Mouse (Mus musculus): Measurements from ENCODE around the gene Spata17. TPM values are rescaled to one million over a fixed set of nuclear protein-coding genes. Genes with fewer than 3 reads are reported as not detected.
A peak's percentile ranks its signal among the peaks of the same experiment; 100 is the strongest.

The Spata17 gene
- polyA plus RNA-seq, 1 experiment: 1.6 TPM

- no peak overlapping the region for H3K4me3 ChIP-seq (ENCODE audit: insufficient read depth, low read depth, low read length)
- no peak for TF ChIP-seq POLR2A (IDR thresholded peaks at IDR 0.05; ENCODE audit: low read depth, low read length)
- TF ChIP-seq CTCF (conservative IDR thresholded peaks at IDR 0.05; ENCODE audit: insufficient read depth, insufficient read length, low read depth, low read length): no peak
- H3K36me3 ChIP-seq (ENCODE audit: control insufficient read depth, insufficient read depth, low read length): no peaks in the 10 kb centered on the region; the same call in 1 of the 2 replicates
- DNase-seq: peak; percentile 54
- WGBS: 43% methylated on average over 6 of the region's 6 CpGs
- 0 out of 2 replicates have a peak, but pooled peaks cover 2% of the 10 kb centered on the region for H3K4me1 ChIP-seq (ENCODE audit: control insufficient read depth, insufficient read depth, low read length)
- no peaks in the 10 kb centered on the region for H3K27me3 ChIP-seq (replicated peaks; ENCODE audit: control insufficient read depth, insufficient read depth, low read length)
- no peak overlapping the region for H3K27ac ChIP-seq (ENCODE audit: insufficient read depth, low read depth, low read length)
Measured at GRCm38 (mm10) chr1:187236296-187236695, 21.0 kb upstream of the Spata17 start.

GRCm38 (mm10) chr1:187235161-187235560, 19.9 kb upstream of the Spata17 start:
- Histone ChIP-seq H3K27ac (ENCODE audit: insufficient read depth, low read depth, low read length) (no peak overlapping the region), H3K27me3 (replicated peaks; ENCODE audit: control insufficient read depth, insufficient read depth, low read length) (no peaks in the 10 kb centered on the region), H3K36me3 (ENCODE audit: control insufficient read depth, insufficient read depth, low read length) (no peaks in the 10 kb centered on the region; the same call in 1 of the 2 replicates), H3K4me1 (ENCODE audit: control insufficient read depth, insufficient read depth, low read length) (no peaks in the 10 kb centered on the region), H3K4me3 (ENCODE audit: insufficient read depth, low read depth, low read length) (no peak overlapping the region)
- TF ChIP-seq CTCF (conservative IDR thresholded peaks at IDR 0.05; ENCODE audit: insufficient read depth, insufficient read length, low read depth, low read length): no peak
- no peak for TF ChIP-seq POLR2A (IDR thresholded peaks at IDR 0.05; ENCODE audit: low read depth, low read length)
- no peak for DNase-seq
- 92% methylated on average over 3 of the region's 3 CpGs for WGBS

GRCm38 (mm10) chr1:187232996-187233615, 17.8 kb upstream of the Spata17 start:
- WGBS: 72% methylated on average over 7 of the region's 7 CpGs
- H3K4me1 ChIP-seq (ENCODE audit: control insufficient read depth, insufficient read depth, low read length): no peaks in the 10 kb centered on the region
- no peak for DNase-seq
- no peaks in the 10 kb centered on the region for H3K27me3 ChIP-seq (replicated peaks; ENCODE audit: control insufficient read depth, insufficient read depth, low read length)
- no peak overlapping the region for H3K4me3 ChIP-seq (ENCODE audit: insufficient read depth, low read depth, low read length)
- no peaks in the 10 kb centered on the region; the same call in 1 of the 2 replicates for H3K36me3 ChIP-seq (ENCODE audit: control insufficient read depth, insufficient read depth, low read length)
- H3K27ac ChIP-seq (ENCODE audit: insufficient read depth, low read depth, low read length): no peak overlapping the region
- TF ChIP-seq CTCF (conservative IDR thresholded peaks at IDR 0.05; ENCODE audit: insufficient read depth, insufficient read length, low read depth, low read length): 0 out of 2 replicates have a peak, but pooled peaks have one; percentile 8
- no peak for TF ChIP-seq POLR2A (IDR thresholded peaks at IDR 0.05; ENCODE audit: low read depth, low read length)

- Histone ChIP-seq H3K27me3 (replicated peaks; ENCODE audit: control insufficient read depth, insufficient read depth, low read length) (no peaks in the 10 kb centered on the region), H3K4me1 (ENCODE audit: control insufficient read depth, insufficient read depth, low read length) (no peaks in the 10 kb centered on the region), H3K36me3 (ENCODE audit: control insufficient read depth, insufficient read depth, low read length) (no peaks in the 10 kb centered on the region; the same call in 1 of the 2 replicates), H3K4me3 (ENCODE audit: insufficient read depth, low read depth, low read length) (no peak overlapping the region), H3K27ac (ENCODE audit: insufficient read depth, low read depth, low read length) (no peak overlapping the region)
- DNase-seq: no peak
- TF ChIP-seq POLR2A (IDR thresholded peaks at IDR 0.05; ENCODE audit: low read depth, low read length) (no peak), CTCF (conservative IDR thresholded peaks at IDR 0.05; ENCODE audit: insufficient read depth, insufficient read length, low read depth, low read length) (no peak)
- 91% methylated on average over 14 of the region's 14 CpGs for WGBS
Measured at GRCm38 (mm10) chr1:187232196-187232955, 17.1 kb upstream of the Spata17 start.

GRCm38 (mm10) chr1:187230255-187230654, 15.0 kb upstream of the Spata17 start:
- Histone ChIP-seq H3K27ac (ENCODE audit: insufficient read depth, low read depth, low read length) (no peak overlapping the region), H3K4me1 (ENCODE audit: control insufficient read depth, insufficient read depth, low read length) (no peaks in the 10 kb centered on the region), H3K27me3 (replicated peaks; ENCODE audit: control insufficient read depth, insufficient read depth, low read length) (no peaks in the 10 kb centered on the region), H3K36me3 (ENCODE audit: control insufficient read depth, insufficient read depth, low read length) (no peaks in the 10 kb centered on the region; the same call in 1 of the 2 replicates), H3K4me3 (ENCODE audit: insufficient read depth, low read depth, low read length) (no peak overlapping the region)
- no peak for DNase-seq
- 93% methylated on average over 5 of the region's 5 CpGs for WGBS
- TF ChIP-seq CTCF (conservative IDR thresholded peaks at IDR 0.05; ENCODE audit: insufficient read depth, insufficient read length, low read depth, low read length) (no peak), POLR2A (IDR thresholded peaks at IDR 0.05; ENCODE audit: low read depth, low read length) (no peak)

GRCm38 (mm10) chr1:187228414-187229146, 13.3 kb upstream of the Spata17 start:
- H3K36me3 ChIP-seq (ENCODE audit: control insufficient read depth, insufficient read depth, low read length): no peaks in the 10 kb centered on the region; the same call in 1 of the 2 replicates
- TF ChIP-seq CTCF (conservative IDR thresholded peaks at IDR 0.05; ENCODE audit: insufficient read depth, insufficient read length, low read depth, low read length): no peak
- no peak for TF ChIP-seq POLR2A (IDR thresholded peaks at IDR 0.05; ENCODE audit: low read depth, low read length)
- no peak overlapping the region for H3K4me3 ChIP-seq (ENCODE audit: insufficient read depth, low read depth, low read length)
- H3K27ac ChIP-seq (ENCODE audit: insufficient read depth, low read depth, low read length): no peak overlapping the region
- no peaks in the 10 kb centered on the region for H3K27me3 ChIP-seq (replicated peaks; ENCODE audit: control insufficient read depth, insufficient read depth, low read length)
- DNase-seq: no peak
- 74% methylated on average over 13 of the region's 13 CpGs for WGBS
- H3K4me1 ChIP-seq (ENCODE audit: control insufficient read depth, insufficient read depth, low read length): no peaks in the 10 kb centered on the region
